Mouse (Mus musculus): Measurements from ENCODE around the gene Chic2. TPM values are rescaled to one million over a fixed set of nuclear protein-coding genes. Genes with fewer than 3 reads are reported as not detected.

Gene Chic2
- polyA plus RNA-seq, 1 experiment from 2014 or later, result 17.9 TPM

- Histone ChIP-seq H3K9ac (no peak overlapping the region), H3K27ac (no peak overlapping the region), H3K4me3 (replicated peaks) (no peak overlapping the region), H3K4me1 (replicated peaks) (no peaks in the 10 kb centered on the region), H3K27me3 (peaks cover 12% of the 10 kb centered on the region), H3K36me3 (no peaks in the 10 kb centered on the region), H3K4me2 (no peak overlapping the region), H3K9me3 (replicated peaks) (no peaks in the 10 kb centered on the region)
- WGBS (ENCODE audit: insufficient replicate concordance), result 42% methylated on average over 2 of the region's 2 CpGs
- DNase-seq, result no peak
- ATAC-seq (ENCODE audit: low read depth), result no peak
Measured at GRCm38 (mm10) chr5:74952938-74953337, 91.6 kb downstream of the Chic2 start.

- no peak for ATAC-seq (ENCODE audit: low read depth)
- 53% methylated on average over 5 of the region's 5 CpGs for WGBS (ENCODE audit: insufficient replicate concordance)
Measured at GRCm38 (mm10) chr5:74951375-74951774, 93.2 kb downstream of the Chic2 start.

DNA sequence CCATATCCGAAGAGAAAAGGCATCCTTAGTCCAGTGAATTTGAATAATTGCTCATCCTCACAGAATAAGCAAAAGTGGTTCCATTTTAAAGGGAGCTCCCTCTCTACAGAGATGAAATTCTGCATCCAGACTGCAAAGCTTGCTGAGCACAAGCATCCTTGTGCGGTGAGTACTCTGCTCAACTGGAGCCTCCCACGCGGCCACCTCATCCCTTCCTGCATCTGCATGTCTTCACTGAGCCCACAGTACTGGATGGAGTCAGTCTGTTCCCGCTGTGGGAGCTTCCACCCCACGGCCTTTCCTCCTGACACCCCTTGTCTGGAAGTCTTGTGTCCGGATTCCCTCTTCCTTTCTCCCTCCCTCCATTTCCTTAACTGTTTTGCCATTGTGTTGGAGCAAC lies 95.3 kb downstream of the Chic2 start:
- ATAC-seq (ENCODE audit: low read depth) (no peak), DNase-seq (no peak)
- Histone ChIP-seq H3K27me3 (peaks cover 14% of the 10 kb centered on the region), H3K4me2 (no peak overlapping the region), H3K9ac (no peak overlapping the region), H3K36me3 (no peaks in the 10 kb centered on the region), H3K4me3 (replicated peaks) (no peak overlapping the region), H3K4me1 (replicated peaks) (no peaks in the 10 kb centered on the region), H3K27ac (no peak overlapping the region), H3K9me3 (replicated peaks) (no peaks in the 10 kb centered on the region)
- 54% methylated on average over 7 of the region's 7 CpGs for WGBS (ENCODE audit: insufficient replicate concordance)

More at GRCm38 (mm10) chr5:74951375-74951774, 93.2 kb downstream of the Chic2 start:
- Histone ChIP-seq H3K4me3 (replicated peaks) (no peak overlapping the region), H3K9me3 (replicated peaks) (no peaks in the 10 kb centered on the region), H3K36me3 (no peaks in the 10 kb centered on the region), H3K27me3 (peaks cover 12% of the 10 kb centered on the region), H3K4me2 (no peak overlapping the region), H3K9ac (no peak overlapping the region), H3K4me1 (replicated peaks) (no peaks in the 10 kb centered on the region), H3K27ac (no peak overlapping the region)
- no peak for DNase-seq

- H3K4me3 ChIP-seq (replicated peaks), result no peak overlapping the region
Measured at GRCm38 (mm10) chr5:74948482-74948881, 96.1 kb downstream of the Chic2 start.

More at GRCm38 (mm10) chr5:74948482-74948881, 96.1 kb downstream of the Chic2 start:
- DNase-seq, result no peak
- Histone ChIP-seq H3K36me3 (no peaks in the 10 kb centered on the region), H3K27ac (no peak overlapping the region), H3K27me3 (peaks cover 14% of the 10 kb centered on the region), H3K4me2 (no peak overlapping the region), H3K9me3 (replicated peaks) (no peaks in the 10 kb centered on the region), H3K4me1 (replicated peaks) (no peaks in the 10 kb centered on the region), H3K9ac (no peak overlapping the region)
- WGBS (ENCODE audit: insufficient replicate concordance), result 19% methylated on average over 8 of the region's 8 CpGs
- ATAC-seq (ENCODE audit: low read depth), result no peak

Other genes starting within 250 kb of the Chic2 start
- gene Gsx2, start 30.8 kb upstream of the Chic2 start, polyA plus RNA-seq (2015; fragmentation: Nextera tagmentation; extraction: Ambion mirVana), result not detected in 2 replicates
- gene Pdgfra, start 107.5 kb upstream of the Chic2 start, polyA plus RNA-seq (2015; fragmentation: Nextera tagmentation; extraction: Ambion mirVana), result 2.6 and 3.3 TPM in 2 replicates

Data from liver, embryonic 13.5 days (tissue).